Mouse (Mus musculus) hindbrain, embryonic 12.5 days (tissue): ENCODE results near the gene Tedc2. TPM values are rescaled to one million over a fixed set of nuclear protein-coding genes. Genes with fewer than 3 reads are reported as not detected.
A peak's percentile ranks its signal among the peaks of the same experiment; 100 is the strongest.

Source experiments
- ATAC-seq: fragments of 200-750 bp; cut with Nextera tagmentation; 2 replicates; pipeline ENCODE4 v1.8.0; 2017; ENCODE audit warnings: moderate TSS enrichment; ENCODE audit not compliant: low FRiP score
- H3K27ac ChIP-seq: fragments of 300-500 bp; sonication (generic); 2 replicates; pipeline ENCODE4 v1.5.1; 2016; ENCODE audit warnings: mild to moderate bottlenecking
- H3K27me3 ChIP-seq: fragments of 300-500 bp; sonication (generic); 2 replicates; pipeline ENCODE4 v1.6.1; 2016; ENCODE audit warnings: mild to moderate bottlenecking
- H3K36me3 ChIP-seq: fragments of 300-500 bp; sonication (generic); 2 replicates; pipeline ENCODE4 v1.6.1; 2016; ENCODE audit warnings: mild to moderate bottlenecking
- H3K4me1 ChIP-seq: fragments of 300-500 bp; sonication (generic); 2 replicates; pipeline ENCODE4 v1.6.1; 2016
- H3K4me2 ChIP-seq: fragments of 300-500 bp; sonication (generic); replicated peaks from 2 replicates; pipeline ENCODE4 v1.6.1; 2016; ENCODE audit warnings: mild to moderate bottlenecking
- H3K4me3 ChIP-seq: fragments of 300-500 bp; sonication (generic); 2 replicates; pipeline ENCODE4 v1.5.1; 2016; ENCODE audit warnings: mild to moderate bottlenecking
- H3K9ac ChIP-seq: fragments of 300-500 bp; sonication (generic); 2 replicates; pipeline ENCODE4 v1.6.1; 2016; ENCODE audit warnings: mild to moderate bottlenecking, moderate library complexity
- H3K9me3 ChIP-seq: fragments of 300-500 bp; sonication (generic); replicated peaks from 2 replicates; pipeline ENCODE4 v1.6.1; 2016; ENCODE audit warnings: mild to moderate bottlenecking
- WGBS: fragments of 180-500 bp; shearing (Covaris S2); methylation state at CpG from one replicate; pipeline ENCODE4 v1.1.7; 2016; 5-methylcytosine and 5-hydroxymethylcytosine counted together
- polyA plus RNA-seq: library from polyadenylated mRNA; unstranded; fragments of >200 nt; fragmentation: Nextera tagmentation; extraction: Ambion mirVana; gene quantifications from 2 replicates; pipeline ENCODE4 v1.2.1, GENCODE M21; 2016

Tedc2 gene
- polyA plus RNA-seq, 1 experiment from 2014 or later: 14.8 TPM

DNA sequence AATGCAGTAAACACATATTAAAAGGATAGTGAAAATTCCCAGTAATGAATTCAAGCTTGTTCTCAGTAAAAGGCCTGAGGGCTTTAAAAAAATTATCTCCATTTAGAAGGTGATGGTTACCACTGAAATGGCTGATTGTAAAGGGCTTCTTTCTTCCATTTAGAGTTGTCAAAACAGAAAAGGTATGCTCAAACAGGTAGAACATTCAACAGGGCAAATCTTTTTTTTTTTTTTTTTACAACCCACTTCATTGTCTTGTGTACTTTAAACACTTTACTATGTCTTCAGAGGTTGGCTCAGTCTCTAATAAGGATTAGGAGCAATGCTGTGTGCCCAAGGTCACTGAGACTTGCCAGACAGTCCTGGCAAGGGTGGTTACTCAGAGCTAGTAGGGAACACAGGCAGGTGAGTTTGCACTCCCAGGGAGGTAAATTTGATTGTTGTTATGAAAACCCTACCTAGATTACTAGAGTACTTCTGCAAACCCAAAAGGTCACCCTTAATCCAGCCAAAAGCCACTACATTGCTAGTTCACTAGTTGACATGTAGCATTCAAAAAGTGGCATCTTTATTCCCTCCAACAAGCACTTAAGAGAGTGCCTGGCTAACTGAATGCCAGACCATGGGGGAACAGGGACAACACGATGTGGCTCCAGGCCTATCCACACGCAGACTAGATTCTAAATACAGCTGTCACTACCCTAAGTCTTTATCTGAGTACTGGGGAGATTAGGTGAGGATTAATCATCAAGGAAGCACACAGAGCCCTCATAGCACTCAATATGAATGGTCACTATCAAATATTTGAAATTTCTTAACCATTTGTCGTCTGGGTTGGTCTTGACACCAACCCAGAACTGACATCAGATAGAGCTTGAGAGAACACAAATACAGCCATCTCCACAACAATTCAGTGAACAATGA is 16.8 kb downstream of the Tedc2 start:
- WGBS: 79% methylated on average over 3 of the region's 3 CpGs
- no peak for ATAC-seq
- H3K4me2 ChIP-seq: peak overlapping the region; percentile 90
- H3K9me3 ChIP-seq: no peaks in the 10 kb centered on the region
- peak overlapping the region; percentile 71; the same call in 1 of the 2 replicates for H3K4me3 ChIP-seq
- H3K27me3 ChIP-seq: peaks cover 23% of the 10 kb centered on the region
- H3K36me3 ChIP-seq: no peaks in the 10 kb centered on the region
- peaks cover 58% of the 10 kb centered on the region for H3K4me1 ChIP-seq
- no peak overlapping the region for H3K9ac ChIP-seq
- H3K27ac ChIP-seq: peak overlapping the region; percentile 44; the same call in 1 of the 2 replicates

DNA sequence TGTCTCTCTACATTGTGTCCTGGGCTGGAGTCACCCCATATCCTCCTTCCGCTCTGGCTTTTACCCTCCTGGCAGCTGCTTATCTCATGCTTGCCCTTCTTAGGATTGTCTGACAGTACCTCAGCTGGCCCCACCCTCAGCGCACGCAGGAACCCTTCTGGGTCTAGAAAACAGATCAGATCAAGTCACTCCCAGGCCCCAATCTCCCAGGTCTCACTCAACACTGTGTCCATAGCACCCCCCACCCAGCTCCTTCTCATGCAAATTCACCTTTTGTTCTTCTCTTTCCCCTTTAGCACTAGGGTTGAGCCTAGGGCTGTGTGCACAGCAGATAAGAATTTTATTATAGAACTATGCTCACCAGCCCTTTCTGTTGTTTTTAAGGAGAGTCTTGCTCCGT is 17.6 kb downstream of the Tedc2 start:
- H3K27ac ChIP-seq: peak overlapping the region; percentile 44; the same call in 1 of the 2 replicates
- WGBS: 40% methylated on average over 4 of the region's 4 CpGs
- H3K27me3 ChIP-seq: peaks cover 17% of the 10 kb centered on the region
- H3K9me3 ChIP-seq: no peaks in the 10 kb centered on the region
- peak overlapping the region; percentile 24 for H3K4me2 ChIP-seq
- H3K36me3 ChIP-seq: no peaks in the 10 kb centered on the region
- peaks cover 50% of the 10 kb centered on the region for H3K4me1 ChIP-seq
- no peak overlapping the region for H3K4me3 ChIP-seq
- H3K9ac ChIP-seq: peak overlapping the region; percentile 2; the same call in 1 of the 2 replicates
- ATAC-seq: no peak

DNA sequence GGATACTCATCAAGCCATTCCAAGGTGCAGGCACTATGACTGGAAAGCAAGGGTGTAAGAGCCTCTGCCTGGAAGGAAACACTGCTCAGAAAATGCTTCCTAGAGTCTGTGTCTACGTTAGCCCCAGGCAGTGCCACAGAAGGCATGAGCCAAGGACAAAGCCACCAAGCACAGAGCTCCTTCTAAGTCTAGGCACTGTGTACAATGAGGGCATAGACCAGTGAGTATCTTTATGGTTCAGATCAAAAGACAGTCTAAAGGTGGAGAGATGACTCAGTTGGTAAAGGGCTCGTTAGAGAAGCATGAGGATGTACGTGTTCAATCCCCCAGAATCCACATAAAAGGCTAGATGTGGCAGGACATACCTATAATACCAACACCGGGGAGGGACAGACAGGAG is 19.6 kb downstream of the Tedc2 start:
- Histone ChIP-seq H3K9ac (no peak overlapping the region), H3K36me3 (no peaks in the 10 kb centered on the region), H3K4me2 (no peak overlapping the region), H3K27me3 (no peaks in the 10 kb centered on the region), H3K9me3 (no peaks in the 10 kb centered on the region), H3K27ac (no peak overlapping the region), H3K4me1 (peaks cover 41% of the 10 kb centered on the region), H3K4me3 (no peak overlapping the region)
- ATAC-seq: no peak
- WGBS: 84% methylated on average over 4 of the region's 4 CpGs

DNA sequence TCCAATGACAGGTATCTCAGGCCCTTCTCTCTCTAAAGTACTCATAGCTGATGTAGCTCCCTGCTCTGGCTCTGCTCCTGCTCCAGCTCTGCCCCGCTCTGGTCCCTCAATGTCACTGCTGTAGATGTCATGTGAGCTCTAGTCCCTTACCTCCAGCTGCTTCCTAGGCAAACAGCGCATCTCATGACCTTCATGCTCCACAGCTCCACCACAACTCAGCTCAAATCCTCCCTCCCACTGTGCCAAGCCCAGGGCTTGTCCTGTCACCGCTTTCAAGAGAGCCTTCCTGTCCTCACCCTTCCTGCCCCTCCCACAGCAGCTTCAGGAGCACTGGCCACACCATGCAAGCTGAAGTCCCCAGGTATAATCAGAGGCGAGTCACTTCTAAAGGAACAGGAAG is 20.9 kb downstream of the Tedc2 start:
- Histone ChIP-seq H3K4me3 (no peak overlapping the region), H3K9ac (no peak overlapping the region), H3K4me2 (no peak overlapping the region), H3K4me1 (peaks cover 31% of the 10 kb centered on the region), H3K36me3 (no peaks in the 10 kb centered on the region), H3K27me3 (no peaks in the 10 kb centered on the region), H3K27ac (no peak overlapping the region), H3K9me3 (no peaks in the 10 kb centered on the region)
- ATAC-seq: no peak
- WGBS: 82% methylated on average over 4 of the region's 4 CpGs

DNA sequence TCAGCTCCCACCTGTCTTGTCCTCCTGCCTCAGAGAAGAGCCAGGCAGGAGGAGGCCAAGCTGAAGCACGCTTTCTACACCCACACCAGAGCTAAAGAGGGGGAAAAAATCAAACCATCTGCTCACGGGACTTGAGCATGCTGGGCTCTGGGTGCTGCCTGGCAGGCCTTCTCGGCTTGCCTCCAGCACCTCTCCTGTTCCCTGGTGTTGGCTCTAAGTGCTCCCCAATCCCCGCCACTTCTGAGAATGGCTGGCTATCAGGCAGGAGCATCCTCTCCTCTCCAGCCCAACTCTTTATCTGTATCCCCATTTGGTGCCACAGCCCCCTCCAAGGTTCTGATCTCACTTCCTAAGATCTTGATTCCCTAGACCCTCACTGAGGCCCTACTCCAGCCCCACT is 21.4 kb downstream of the Tedc2 start:
- H3K4me3 ChIP-seq: no peak overlapping the region
- H3K9me3 ChIP-seq: no peaks in the 10 kb centered on the region
- no peaks in the 10 kb centered on the region for H3K27me3 ChIP-seq
- no peaks in the 10 kb centered on the region for H3K36me3 ChIP-seq
- WGBS: 88% methylated on average over 4 of the region's 4 CpGs
- H3K4me1 ChIP-seq: peaks cover 31% of the 10 kb centered on the region
- H3K27ac ChIP-seq: no peak overlapping the region
- no peak overlapping the region for H3K9ac ChIP-seq
- H3K4me2 ChIP-seq: no peak overlapping the region
- no peak for ATAC-seq

DNA sequence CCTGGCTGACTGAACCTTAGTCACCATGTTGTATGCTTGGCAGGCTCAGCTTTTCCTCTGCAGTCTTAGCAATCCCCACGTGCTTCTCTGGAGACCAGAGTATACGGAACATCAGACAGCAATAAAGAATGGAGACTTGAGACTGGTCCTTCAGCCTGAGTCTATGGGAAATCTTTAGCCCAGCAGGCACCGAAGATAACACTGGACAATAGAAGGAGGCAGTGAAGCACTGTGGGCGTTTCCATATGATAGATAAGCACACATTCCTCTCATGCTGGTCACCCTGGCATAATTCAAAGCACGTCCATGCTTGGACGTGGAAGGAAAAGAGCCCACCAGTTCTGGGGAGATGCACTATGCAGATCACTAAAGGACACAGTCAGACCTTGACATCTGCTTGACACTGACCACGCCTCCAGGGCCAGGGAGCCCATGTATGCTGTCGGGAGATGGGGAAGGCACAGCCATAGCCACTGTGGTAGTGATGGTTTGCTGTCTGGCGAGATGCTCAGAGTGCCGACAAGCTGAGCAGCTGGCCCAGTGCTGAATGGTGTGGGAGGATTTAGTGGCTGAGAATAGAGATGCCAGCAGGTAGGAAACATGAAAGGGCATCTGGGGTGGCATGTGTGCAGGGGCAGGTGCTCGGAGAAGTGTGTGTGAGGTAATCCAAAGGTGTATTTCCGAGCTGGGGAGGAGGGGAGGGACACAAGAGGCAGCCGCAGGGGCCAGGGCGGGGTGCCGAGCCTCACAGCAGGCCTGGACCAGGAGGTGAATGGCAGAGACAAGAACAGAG is 23.4 kb downstream of the Tedc2 start:
- no peak for ATAC-seq
- Histone ChIP-seq H3K27me3 (no peaks in the 10 kb centered on the region), H3K4me2 (no peak overlapping the region), H3K4me3 (no peak overlapping the region), H3K27ac (no peak overlapping the region), H3K9ac (peak overlapping the region; percentile 29; the same call in 1 of the 2 replicates), H3K9me3 (no peaks in the 10 kb centered on the region), H3K36me3 (no peaks in the 10 kb centered on the region), H3K4me1 (peaks cover 19% of the 10 kb centered on the region)
- 66% methylated on average over 15 of the region's 15 CpGs for WGBS

DNA sequence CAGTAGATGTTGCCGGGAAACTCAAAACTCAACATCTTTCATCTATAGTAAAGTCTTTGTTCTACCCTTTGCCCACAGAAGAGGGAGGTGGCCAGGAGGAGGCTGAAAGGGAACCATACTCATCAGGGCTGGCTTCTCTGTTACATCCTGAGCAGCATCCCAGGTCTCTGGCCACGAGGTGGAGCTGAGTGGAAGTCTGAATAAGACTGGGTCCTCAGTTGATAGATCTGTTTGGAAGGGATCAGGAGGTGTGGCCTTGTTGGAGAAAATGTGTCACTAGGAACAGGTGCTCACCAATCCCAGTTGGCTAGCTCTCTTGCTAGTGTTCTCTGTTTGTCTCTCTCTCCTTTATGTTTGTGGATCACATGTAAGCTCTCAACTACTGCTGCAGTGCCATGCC is 25.3 kb downstream of the Tedc2 start:
- H3K9me3 ChIP-seq: no peaks in the 10 kb centered on the region
- no peak overlapping the region for H3K9ac ChIP-seq
- ATAC-seq: no peak
- peaks cover 15% of the 10 kb centered on the region for H3K4me1 ChIP-seq
- WGBS: 62% methylated on average over 2 of the region's 2 CpGs
- no peak overlapping the region for H3K4me2 ChIP-seq
- H3K4me3 ChIP-seq: no peak overlapping the region
- no peaks in the 10 kb centered on the region for H3K27me3 ChIP-seq
- no peak overlapping the region for H3K27ac ChIP-seq
- no peaks in the 10 kb centered on the region for H3K36me3 ChIP-seq

DNA sequence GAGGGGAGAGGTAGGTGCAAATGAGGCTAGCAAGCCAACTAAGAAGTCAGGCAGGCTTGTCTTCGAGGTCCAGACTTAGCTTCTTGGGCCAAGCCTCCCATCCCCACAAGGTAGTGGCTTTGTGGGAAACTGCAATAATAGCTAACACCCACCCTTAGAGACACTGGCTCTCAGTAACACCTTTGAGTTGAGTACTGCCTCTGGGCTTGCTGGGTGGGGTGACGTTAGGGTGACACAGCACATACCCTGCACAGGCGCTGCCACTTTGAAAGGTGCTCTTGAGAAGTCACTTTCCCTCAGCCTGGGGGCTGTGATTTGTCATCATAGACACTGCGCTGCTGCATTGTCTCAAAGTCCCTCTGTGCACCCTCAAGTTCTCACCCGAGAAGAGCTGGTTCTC is 26.9 kb downstream of the Tedc2 start:
- no peak for ATAC-seq
- WGBS: 83% methylated on average over 5 of the region's 5 CpGs

DNA sequence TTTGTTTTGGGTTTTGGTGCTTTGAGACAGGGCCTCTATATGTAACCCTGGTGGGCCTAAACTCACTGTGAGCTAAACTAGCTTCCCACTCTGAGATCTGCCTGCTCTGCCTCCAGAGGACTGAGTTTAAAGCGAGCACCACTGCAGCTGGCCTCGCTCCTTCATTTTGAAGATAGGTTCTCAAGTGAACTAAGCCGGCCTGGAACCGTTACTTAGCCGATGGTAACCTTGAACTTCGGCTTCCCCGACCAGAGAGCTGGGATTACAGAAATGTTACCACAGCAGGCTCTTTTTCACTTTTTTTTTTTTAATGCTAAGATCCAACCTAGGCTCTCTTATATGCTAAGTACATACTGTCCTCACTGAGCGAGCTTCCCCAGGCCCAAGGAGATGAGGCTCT is 27.4 kb downstream of the Tedc2 start:
- 88% methylated on average over 8 of the region's 8 CpGs for WGBS
- Histone ChIP-seq H3K4me3 (no peak overlapping the region), H3K9ac (no peak overlapping the region), H3K4me1 (peaks cover 15% of the 10 kb centered on the region), H3K36me3 (0 out of 2 replicates have a peak, but pooled peaks cover 4% of the 10 kb centered on the region), H3K27ac (no peak overlapping the region), H3K4me2 (no peak overlapping the region), H3K27me3 (no peaks in the 10 kb centered on the region), H3K9me3 (no peaks in the 10 kb centered on the region)
- ATAC-seq: no peak

More for the DNA sequence above, 26.9 kb downstream of the Tedc2 start:
- no peak overlapping the region for H3K9ac ChIP-seq
- no peak overlapping the region for H3K27ac ChIP-seq
- H3K4me1 ChIP-seq: peaks cover 15% of the 10 kb centered on the region
- no peaks in the 10 kb centered on the region for H3K27me3 ChIP-seq
- H3K9me3 ChIP-seq: no peaks in the 10 kb centered on the region
- H3K36me3 ChIP-seq: 0 out of 2 replicates have a peak, but pooled peaks cover 3% of the 10 kb centered on the region
- no peak overlapping the region for H3K4me3 ChIP-seq
- H3K4me2 ChIP-seq: no peak overlapping the region

DNA sequence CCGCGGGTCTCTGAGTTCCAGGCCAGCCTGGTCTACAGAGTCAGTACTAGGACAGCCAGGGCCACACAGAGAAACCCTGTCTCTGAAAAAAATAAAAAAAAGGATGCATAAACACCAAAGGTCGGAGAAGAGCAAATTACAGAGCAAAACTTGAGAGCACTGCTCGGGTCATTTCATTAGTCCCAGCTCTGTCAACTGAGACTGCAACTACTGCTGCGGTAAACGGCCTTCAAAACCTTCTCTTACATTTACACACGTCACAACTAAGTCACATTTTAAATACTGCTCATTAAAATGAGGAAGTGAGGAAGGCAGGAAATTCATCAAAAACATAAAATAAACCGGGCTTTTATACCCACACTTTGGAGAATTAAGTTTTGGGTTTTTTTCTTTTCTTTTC is 27.8 kb downstream of the Tedc2 start:
- Histone ChIP-seq H3K4me2 (no peak overlapping the region), H3K4me1 (peaks cover 15% of the 10 kb centered on the region), H3K36me3 (0 out of 2 replicates have a peak, but pooled peaks cover 4% of the 10 kb centered on the region), H3K27me3 (no peaks in the 10 kb centered on the region), H3K9ac (no peak overlapping the region), H3K4me3 (no peak overlapping the region), H3K27ac (no peak overlapping the region), H3K9me3 (no peaks in the 10 kb centered on the region)
- WGBS: 77% methylated on average over 8 of the region's 8 CpGs
- ATAC-seq: no peak

DNA sequence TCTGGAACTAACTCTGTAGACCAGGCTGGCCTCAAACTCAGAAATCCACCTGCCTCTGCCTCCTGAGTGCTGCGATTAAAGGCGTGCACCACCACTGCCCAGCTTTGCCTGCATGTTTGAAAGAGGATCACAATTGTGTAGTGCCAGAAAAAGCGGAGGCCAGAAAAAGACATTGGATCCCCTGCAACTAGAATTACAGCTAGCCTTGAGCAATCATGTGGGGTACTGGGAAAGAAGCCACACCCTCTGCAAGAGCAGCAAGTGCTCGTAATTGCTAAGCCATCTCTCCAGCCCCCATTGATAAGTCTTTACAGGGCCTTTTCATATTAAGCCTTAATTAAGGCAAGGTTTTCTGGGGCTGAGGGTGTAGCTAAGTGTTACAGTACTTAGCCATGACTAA is 29.2 kb downstream of the Tedc2 start:
- Histone ChIP-seq H3K27me3 (no peaks in the 10 kb centered on the region), H3K27ac (no peak overlapping the region), H3K4me2 (no peak overlapping the region), H3K4me1 (peaks cover 5% of the 10 kb centered on the region; the same call in 1 of the 2 replicates), H3K9me3 (no peaks in the 10 kb centered on the region), H3K36me3 (peaks cover 5% of the 10 kb centered on the region; the same call in 1 of the 2 replicates), H3K9ac (no peak overlapping the region), H3K4me3 (no peak overlapping the region)
- ATAC-seq: no peak
- 86% methylated on average over 4 of the region's 4 CpGs for WGBS

DNA sequence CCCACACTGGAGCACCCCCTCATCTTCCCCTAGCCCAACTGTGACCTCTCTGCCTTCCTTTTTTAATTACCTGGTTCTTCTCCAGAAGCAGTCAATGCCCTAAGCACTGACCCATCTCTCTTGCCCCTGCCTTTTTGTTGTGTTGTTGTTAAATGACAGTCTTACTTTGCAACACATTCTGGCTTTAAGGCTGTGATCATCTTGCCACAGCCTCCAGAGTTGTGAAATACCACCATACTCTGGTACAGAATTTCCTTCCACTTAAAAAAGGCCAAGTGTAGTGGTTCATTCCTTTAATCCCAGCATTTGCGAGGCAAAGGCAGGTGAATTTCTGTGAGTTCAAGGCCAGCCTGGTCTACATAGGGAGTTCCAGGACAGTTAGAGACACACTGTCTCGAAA is 29.7 kb downstream of the Tedc2 start:
- Histone ChIP-seq H3K9me3 (no peaks in the 10 kb centered on the region), H3K27me3 (no peaks in the 10 kb centered on the region), H3K27ac (no peak overlapping the region), H3K36me3 (peaks cover 10% of the 10 kb centered on the region; the same call in 1 of the 2 replicates), H3K4me3 (no peak overlapping the region), H3K9ac (no peak overlapping the region), H3K4me2 (no peak overlapping the region), H3K4me1 (peaks cover 5% of the 10 kb centered on the region; the same call in 1 of the 2 replicates)
- 87% methylated on average over 2 of the region's 2 CpGs for WGBS
- no peak for ATAC-seq
